Mouse (Mus musculus): ENCODE data around the gene Ceacam19.

Ceacam19 gene

GRCm38 (mm10) chr7:19876781-19877425, 10.9 kb downstream of the Ceacam19 start:
- no peak for DNase-seq

GRCm38 (mm10) chr7:19875948-19876682, 11.7 kb downstream of the Ceacam19 start:
- DNase-seq = peak; percentile 23

GRCm38 (mm10) chr7:19871943-19872601, 15.7 kb downstream of the Ceacam19 start:
- no peak for DNase-seq

- DNase-seq = no peak
These were observed 16.6 kb downstream of the Ceacam19 start for GRCm38 (mm10) chr7:19871137-19871621.

- no peak for DNase-seq
These were observed 19.9 kb downstream of the Ceacam19 start for GRCm38 (mm10) chr7:19867751-19868399.

- DNase-seq = no peak
These were observed 21.3 kb downstream of the Ceacam19 start for GRCm38 (mm10) chr7:19866490-19866889.

- no peak for DNase-seq
These were observed 22.3 kb downstream of the Ceacam19 start for GRCm38 (mm10) chr7:19865246-19866036.

- no peak for DNase-seq
These were observed 23.5 kb downstream of the Ceacam19 start for GRCm38 (mm10) chr7:19864241-19864640.

GRCm38 (mm10) chr7:19861199-19861598, 26.6 kb downstream of the Ceacam19 start, which contains the start of gene Ceacam16:
TSS of gene Ceacam16 (minus strand) at chr7:19861299.
- no peak for DNase-seq

GRCm38 (mm10) chr7:19859740-19860139, 28.0 kb downstream of the Ceacam19 start:
- no peak for DNase-seq

- no peak for DNase-seq
These were observed 31.5 kb downstream of the Ceacam19 start for GRCm38 (mm10) chr7:19856283-19856682.

GRCm38 (mm10) chr7:19855663-19856062, 32.1 kb downstream of the Ceacam19 start:
- no peak for DNase-seq

GRCm38 (mm10) chr7:19853526-19853925, 34.2 kb downstream of the Ceacam19 start:
- DNase-seq = no peak

- DNase-seq = peak; percentile 54
These were observed 35.8 kb downstream of the Ceacam19 start, which contains the start of gene Gm19345 for GRCm38 (mm10) chr7:19851858-19852570. TSS of gene Gm19345 (plus strand) at chr7:19852003.

GRCm38 (mm10) chr7:19844521-19845171, 43.1 kb downstream of the Ceacam19 start:
- no peak for DNase-seq

GRCm38 (mm10) chr7:19843561-19843960, 44.2 kb downstream of the Ceacam19 start:
- peak; percentile 65 for DNase-seq

- DNase-seq = no peak
These were observed 44.8 kb downstream of the Ceacam19 start for GRCm38 (mm10) chr7:19842885-19843504.

GRCm38 (mm10) chr7:19841686-19842413, 45.9 kb downstream of the Ceacam19 start:
- no peak for DNase-seq

GRCm38 (mm10) chr7:19840936-19841335, 46.8 kb downstream of the Ceacam19 start:
- no peak for DNase-seq

GRCm38 (mm10) chr7:19840371-19840770, 47.4 kb downstream of the Ceacam19 start:
- DNase-seq = no peak
